13 mouse cellular contexts compared by ENCODE assay signal in genomic region chr2:167243831-167244563, GRCm38 (mm10). TPM values are rescaled to one million over a fixed set of nuclear protein-coding genes. Genes with fewer than 3 reads are reported as not detected.
"Had no signal": no experiment of that assay in that cellular context is flagged by ENCODE, and none has a peak within 500 bp of the region (broad histone marks: within the 10 kb centered on the region; RNA-seq: fewer than 3 reads in every experiment).

No protein-coding gene starts in this region.

- H3K27me3 ChIP-seq: lung, embryonic 15.5 days had no signal

- H3K9me3 ChIP-seq: limb, embryonic 13.5 days; lung, embryonic 15.5 days; midbrain, embryonic 12.5 days; neural tube, embryonic 15.5 days had no signal

- H3K4me3 ChIP-seq: layer of hippocampus, adult 2 months; limb, embryonic 13.5 days; liver, embryonic 15.5 days; lung, embryonic 15.5 days; midbrain, embryonic 12.5 days; neural tube, embryonic 15.5 days had no signal

- H3K9ac ChIP-seq: limb, embryonic 13.5 days; liver, embryonic 15.5 days; lung, embryonic 15.5 days; midbrain, embryonic 12.5 days; neural tube, embryonic 15.5 days had no signal

- H3K36me3 ChIP-seq: limb, embryonic 13.5 days; liver, embryonic 15.5 days; lung, embryonic 15.5 days; midbrain, embryonic 12.5 days; neural tube, embryonic 15.5 days had no signal

- H3K27ac ChIP-seq: layer of hippocampus, adult 2 months; limb, embryonic 13.5 days; liver, embryonic 15.5 days; lung, embryonic 15.5 days; midbrain, embryonic 12.5 days; neural tube, embryonic 15.5 days; stomach, postnatal 0 days had no signal

- DNase-seq: kidney, postnatal 10 days; kidney, postnatal 4 days; thymus, postnatal 14 days had no signal

- ATAC-seq: inflammation-experienced regulatory T-cells, adult 6 months; intestine, postnatal 0 days had no signal

- H3K4me2 ChIP-seq: limb, embryonic 13.5 days; liver, embryonic 11.5 days; liver, embryonic 15.5 days; lung, embryonic 15.5 days; midbrain, embryonic 12.5 days; neural tube, embryonic 15.5 days had no signal

RNA-seq across cellular contexts. Expression of gene Ptgis, which starts 3.6 kb away (rescaled TPM):
- polyA plus RNA-seq: inflammation-experienced regulatory T-cells, adult 6 months had no signal
